Mouse (Mus musculus): ENCODE data around the gene Cltc. TPM values are rescaled to one million over a fixed set of nuclear protein-coding genes. Genes with fewer than 3 reads are reported as not detected.

Cltc gene
- polyA plus RNA-seq, 1 experiment = 191 TPM

- no peak for DNase-seq (ENCODE audit: low read depth)
- TF ChIP-seq POLR2A (IDR thresholded peaks at IDR 0.05; ENCODE audit: borderline replicate concordance, extremely low read depth, insufficient read depth, insufficient read length, poor library complexity, severe bottlenecking) = no peak
- TF ChIP-seq CTCF (IDR thresholded peaks at IDR 0.05; ENCODE audit: borderline replicate concordance, extremely low read depth, insufficient read depth, insufficient read length) = no peak
Measured at GRCm38 (mm10) chr11:86656849-86657567, 100.4 kb downstream of the Cltc start.

GRCm38 (mm10) chr11:86655671-86656070 is 101.7 kb downstream of the Cltc start:
- DNase-seq (ENCODE audit: low read depth) = peak; percentile 59
- TF ChIP-seq CTCF (IDR thresholded peaks at IDR 0.05; ENCODE audit: borderline replicate concordance, extremely low read depth, insufficient read depth, insufficient read length) (no peak), POLR2A (IDR thresholded peaks at IDR 0.05; ENCODE audit: borderline replicate concordance, extremely low read depth, insufficient read depth, insufficient read length, poor library complexity, severe bottlenecking) (no peak)

- DNase-seq (ENCODE audit: low read depth) = no peak
- TF ChIP-seq CTCF (IDR thresholded peaks at IDR 0.05; ENCODE audit: borderline replicate concordance, extremely low read depth, insufficient read depth, insufficient read length) (no peak), POLR2A (IDR thresholded peaks at IDR 0.05; ENCODE audit: borderline replicate concordance, extremely low read depth, insufficient read depth, insufficient read length, poor library complexity, severe bottlenecking) (no peak)
Measured at GRCm38 (mm10) chr11:86654096-86654495, 103.3 kb downstream of the Cltc start.

- no peak for TF ChIP-seq POLR2A (IDR thresholded peaks at IDR 0.05; ENCODE audit: borderline replicate concordance, extremely low read depth, insufficient read depth, insufficient read length, poor library complexity, severe bottlenecking)
- peak; percentile 63 for TF ChIP-seq CTCF (IDR thresholded peaks at IDR 0.05; ENCODE audit: borderline replicate concordance, extremely low read depth, insufficient read depth, insufficient read length)
- peak; percentile 73 for DNase-seq (ENCODE audit: low read depth)
Measured at GRCm38 (mm10) chr11:86653446-86653845, 103.9 kb downstream of the Cltc start.

- no peak for TF ChIP-seq POLR2A (IDR thresholded peaks at IDR 0.05; ENCODE audit: borderline replicate concordance, extremely low read depth, insufficient read depth, insufficient read length, poor library complexity, severe bottlenecking)
- TF ChIP-seq CTCF (IDR thresholded peaks at IDR 0.05; ENCODE audit: borderline replicate concordance, extremely low read depth, insufficient read depth, insufficient read length) = no peak
- no peak for DNase-seq (ENCODE audit: low read depth)
Measured at GRCm38 (mm10) chr11:86652578-86652979, 104.8 kb downstream of the Cltc start.

- TF ChIP-seq CTCF (IDR thresholded peaks at IDR 0.05; ENCODE audit: borderline replicate concordance, extremely low read depth, insufficient read depth, insufficient read length) (no peak), POLR2A (IDR thresholded peaks at IDR 0.05; ENCODE audit: borderline replicate concordance, extremely low read depth, insufficient read depth, insufficient read length, poor library complexity, severe bottlenecking) (no peak)
- DNase-seq (ENCODE audit: low read depth) = no peak
Measured at GRCm38 (mm10) chr11:86650676-86651075, 106.7 kb downstream of the Cltc start.

GRCm38 (mm10) chr11:86649542-86649941 is 107.8 kb downstream of the Cltc start:
- DNase-seq (ENCODE audit: low read depth) = no peak
- TF ChIP-seq CTCF (IDR thresholded peaks at IDR 0.05; ENCODE audit: borderline replicate concordance, extremely low read depth, insufficient read depth, insufficient read length) (no peak), POLR2A (IDR thresholded peaks at IDR 0.05; ENCODE audit: borderline replicate concordance, extremely low read depth, insufficient read depth, insufficient read length, poor library complexity, severe bottlenecking) (no peak)

- TF ChIP-seq CTCF (IDR thresholded peaks at IDR 0.05; ENCODE audit: borderline replicate concordance, extremely low read depth, insufficient read depth, insufficient read length) (no peak), POLR2A (IDR thresholded peaks at IDR 0.05; ENCODE audit: borderline replicate concordance, extremely low read depth, insufficient read depth, insufficient read length, poor library complexity, severe bottlenecking) (no peak)
- peak; percentile 18 for DNase-seq (ENCODE audit: low read depth)
Measured at GRCm38 (mm10) chr11:86647706-86648447, 109.5 kb downstream of the Cltc start.

GRCm38 (mm10) chr11:86646885-86647459 is 110.4 kb downstream of the Cltc start:
- no peak for DNase-seq (ENCODE audit: low read depth)
- TF ChIP-seq CTCF (IDR thresholded peaks at IDR 0.05; ENCODE audit: borderline replicate concordance, extremely low read depth, insufficient read depth, insufficient read length) (no peak), POLR2A (IDR thresholded peaks at IDR 0.05; ENCODE audit: borderline replicate concordance, extremely low read depth, insufficient read depth, insufficient read length, poor library complexity, severe bottlenecking) (no peak)

- TF ChIP-seq POLR2A (IDR thresholded peaks at IDR 0.05; ENCODE audit: borderline replicate concordance, extremely low read depth, insufficient read depth, insufficient read length, poor library complexity, severe bottlenecking) (no peak), CTCF (IDR thresholded peaks at IDR 0.05; ENCODE audit: borderline replicate concordance, extremely low read depth, insufficient read depth, insufficient read length) (no peak)
Measured at GRCm38 (mm10) chr11:86646136-86646834, 111.1 kb downstream of the Cltc start.

GRCm38 (mm10) chr11:86644553-86644952 is 112.8 kb downstream of the Cltc start:
- DNase-seq (ENCODE audit: low read depth) = no peak
- no peak for TF ChIP-seq CTCF (IDR thresholded peaks at IDR 0.05; ENCODE audit: borderline replicate concordance, extremely low read depth, insufficient read depth, insufficient read length)
- TF ChIP-seq POLR2A (IDR thresholded peaks at IDR 0.05; ENCODE audit: borderline replicate concordance, extremely low read depth, insufficient read depth, insufficient read length, poor library complexity, severe bottlenecking) = no peak

More at GRCm38 (mm10) chr11:86646136-86646834, 111.1 kb downstream of the Cltc start:
- peak; percentile 36 for DNase-seq (ENCODE audit: low read depth)

Other genes starting within 250 kb of the Cltc start
- 25.5 and 28.5 TPM in 2 replicates for gene Rps6kb1, start 212.8 kb downstream of the Cltc start, polyA plus RNA-seq (2012; rRNA removed)
- 4.4 and 6.6 TPM in 2 replicates for gene Tubd1, start 212.6 kb downstream of the Cltc start, polyA plus RNA-seq (2012; rRNA removed)
- gene Vmp1, start 73.7 kb downstream of the Cltc start, polyA plus RNA-seq (2012; rRNA removed) = 39.6 and 50.2 TPM in 2 replicates
- 17.5 and 18.9 TPM in 2 replicates for gene Ptrh2, start 73.6 kb downstream of the Cltc start, polyA plus RNA-seq (2012; rRNA removed)
- 16.9 and 18.6 TPM in 2 replicates for gene Dhx40, start 50.2 kb upstream of the Cltc start, polyA plus RNA-seq (2012; rRNA removed)
- 6.3 and 6.6 TPM in 2 replicates for gene Ypel2, start 236.1 kb upstream of the Cltc start, polyA plus RNA-seq (2012; rRNA removed)